Mouse (Mus musculus) heart, postnatal 36 days (tissue): ENCODE results near the gene Pdk2. TPM values are rescaled to one million over a fixed set of nuclear protein-coding genes. Genes with fewer than 3 reads are reported as not detected.

ENCODE experiments used
- DNase-seq, 2 experiments: peaks; one replicate each; pipeline ENCODE4 v3.0.0; 2021 to 2022
- intact Hi-C: fragments of 180-260 bp; cut with DNase I; formaldehyde crosslinking; loops from one replicate; pipeline ENCODE4 v1.15.1; 2025
- total RNA-seq, 2 experiments: library from RNA; stranded (reverse); gene quantifications; 2 replicates each; pipeline ENCODE4 v1.2.3; 2021

Pdk2 gene
- total RNA-seq, 2 experiments from 2014 or later: 439 to 481 TPM

- peak; percentile 75 to 76 for DNase-seq
- intact Hi-C loops: no loop called here
Observed at GRCm38 (mm10) chr11:95006525-95007219, 34.5 kb downstream of the Pdk2 start.

- no peak for DNase-seq
- intact Hi-C loops: no loop called here
Observed at GRCm38 (mm10) chr11:95006038-95006437, 35.1 kb downstream of the Pdk2 start.

- intact Hi-C loops: no loop called here
- DNase-seq: no peak
Observed at GRCm38 (mm10) chr11:95004937-95005198, 36.3 kb downstream of the Pdk2 start.

DNA sequence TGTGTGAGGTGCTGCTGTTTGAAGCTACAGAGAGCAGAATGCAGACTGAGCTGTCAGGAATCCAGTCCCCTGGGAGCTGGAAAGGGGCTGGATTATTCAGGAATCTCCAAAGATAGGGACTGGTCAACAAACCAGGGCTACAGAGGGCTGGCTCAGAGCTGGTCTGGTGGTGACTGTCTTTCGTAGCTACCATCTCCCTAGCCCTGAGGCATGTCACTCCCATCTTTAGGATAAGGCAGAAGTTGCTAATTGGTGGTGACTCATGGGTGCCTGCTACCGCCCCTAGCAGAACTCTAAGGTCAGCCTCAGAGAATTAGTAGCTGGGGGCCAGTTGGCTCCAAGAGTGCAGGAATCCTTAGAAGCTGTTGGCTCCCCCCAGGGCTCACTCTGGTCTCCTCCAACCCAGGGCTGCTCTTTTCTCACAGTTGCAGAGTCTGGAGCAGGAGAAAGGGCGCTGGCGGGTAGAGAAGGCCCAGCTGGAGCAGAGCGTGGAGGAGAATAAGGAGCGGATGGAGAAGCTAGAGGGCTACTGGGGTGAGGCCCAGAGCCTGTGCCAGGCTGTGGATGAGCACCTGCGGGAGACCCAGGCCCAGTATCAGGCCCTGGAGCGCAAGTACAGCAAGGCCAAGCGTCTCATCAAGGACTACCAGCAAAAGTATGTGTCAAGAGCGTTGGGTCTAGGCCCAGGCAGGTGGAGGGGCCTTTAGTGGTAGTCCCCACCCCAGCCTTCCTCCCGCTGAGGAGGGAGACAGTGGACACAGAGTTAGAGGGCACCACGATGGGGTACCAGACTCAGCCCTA is 36.8 kb downstream of the Pdk2 start:
- peak in 1 of 2 experiments; percentile 21 for DNase-seq
- intact Hi-C loops: no loop called here

- intact Hi-C loops: no loop called here
Observed at GRCm38 (mm10) chr11:95002705-95003104, 38.4 kb downstream of the Pdk2 start.

GRCm38 (mm10) chr11:95001584-95002347 is 39.4 kb downstream of the Pdk2 start:
- DNase-seq: no peak
- intact Hi-C loops: loop anchor here (1.0 to 2.0 kb wide), 2 partner anchors 23 to 63 kb away; no protein-coding TSS in a partner anchor

More at GRCm38 (mm10) chr11:95002705-95003104, 38.4 kb downstream of the Pdk2 start:
- no peak for DNase-seq

DNA sequence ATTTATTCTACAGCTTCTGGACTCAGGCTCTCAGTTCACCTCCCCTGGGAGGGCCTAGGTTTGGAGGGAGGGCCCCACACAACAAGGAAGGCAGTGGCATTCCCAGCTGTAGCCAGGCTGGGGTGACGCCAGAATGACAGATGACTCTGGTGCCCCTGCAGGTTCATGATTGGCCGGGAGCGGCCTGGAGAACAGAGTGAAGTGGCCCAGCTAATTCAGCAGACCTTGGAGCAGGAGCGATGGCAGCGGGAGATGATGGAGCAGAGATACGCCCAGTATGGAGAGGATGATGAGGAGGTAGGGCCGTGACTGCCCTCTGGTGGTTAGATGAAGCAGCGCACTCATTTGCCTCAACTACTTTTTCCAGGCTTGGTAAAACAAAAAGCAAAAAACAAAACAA is 40.1 kb downstream of the Pdk2 start:
- peak; percentile 72 to 79 for DNase-seq
- intact Hi-C loops: loop anchor here (1.0 to 2.0 kb wide), 2 partner anchors 23 to 62 kb away; no protein-coding TSS in a partner anchor

GRCm38 (mm10) chr11:95000548-95000947 is 40.6 kb downstream of the Pdk2 start:
- intact Hi-C loops: loop anchor here (2.0 kb wide), 1 partner anchor 62 kb away; no protein-coding TSS in a partner anchor
- peak in 1 of 2 experiments; percentile 45 for DNase-seq

DNA sequence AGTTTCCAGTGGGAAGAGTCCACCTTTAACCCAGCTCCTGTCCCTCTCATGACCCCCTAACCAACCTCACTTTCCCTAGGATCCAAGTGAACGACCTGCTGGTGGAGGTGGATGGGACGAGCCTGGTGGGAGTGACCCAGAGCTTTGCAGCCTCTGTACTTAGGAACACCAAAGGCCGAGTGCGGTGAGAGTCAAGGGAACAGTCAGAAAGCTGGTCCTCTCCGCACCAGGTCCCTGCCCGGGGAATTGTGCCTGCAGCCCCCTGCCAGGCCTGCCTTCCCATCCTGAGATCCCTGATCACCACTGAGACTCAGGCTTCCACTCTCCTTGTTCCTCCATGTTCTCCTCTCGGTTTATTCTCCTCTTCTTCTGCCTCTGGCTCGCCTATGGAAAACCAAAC is 41.0 kb downstream of the Pdk2 start:
- no peak for DNase-seq
- intact Hi-C loops: loop anchor here (2.0 kb wide), 1 partner anchor 61 kb away; no protein-coding TSS in a partner anchor

DNA sequence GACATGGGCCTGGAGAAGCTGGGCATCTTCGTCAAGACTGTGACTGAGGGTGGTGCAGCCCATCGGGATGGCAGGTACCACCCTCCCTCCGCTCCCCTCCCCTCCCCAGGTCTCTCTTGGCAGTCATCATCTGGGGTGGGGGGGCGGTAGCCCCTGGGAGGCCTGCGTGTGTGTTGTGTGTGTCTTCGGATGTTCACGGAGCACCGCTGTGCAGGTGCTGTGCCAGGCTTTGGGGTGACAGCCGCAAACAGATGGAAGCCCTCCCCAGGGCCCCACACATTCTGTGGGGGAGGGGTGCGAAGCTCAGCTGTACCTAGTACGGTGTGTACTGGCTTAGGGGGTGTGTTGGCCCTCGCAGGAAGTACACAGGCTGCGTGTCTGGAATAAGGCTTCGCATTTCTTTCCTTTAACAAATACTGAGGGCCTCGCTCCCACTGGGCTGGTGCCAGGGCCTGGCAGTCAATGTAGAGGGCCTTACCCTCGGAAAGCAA is 43.1 kb downstream of the Pdk2 start:
- DNase-seq: no peak
- intact Hi-C loops: no loop called here

DNA sequence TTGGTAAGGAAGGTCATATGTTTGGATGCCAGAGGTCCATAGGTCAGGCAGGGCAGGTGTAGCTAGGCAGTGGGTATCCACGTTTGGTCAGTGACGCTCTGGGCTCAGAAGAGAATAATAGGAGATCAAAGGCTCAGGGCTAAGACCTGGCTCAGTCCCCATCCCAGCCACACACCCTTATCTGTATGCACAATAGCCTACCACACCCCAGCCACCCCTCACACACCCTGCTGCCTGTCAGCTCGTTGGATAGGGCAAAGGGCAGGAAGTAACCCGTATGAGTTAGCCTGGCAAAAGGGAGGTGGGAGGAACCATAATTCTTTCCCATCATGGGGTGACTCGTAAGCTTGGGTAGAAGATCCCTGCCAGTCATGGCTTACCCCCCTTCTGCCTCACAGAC is 43.6 kb downstream of the Pdk2 start:
- intact Hi-C loops: no loop called here

DNA sequence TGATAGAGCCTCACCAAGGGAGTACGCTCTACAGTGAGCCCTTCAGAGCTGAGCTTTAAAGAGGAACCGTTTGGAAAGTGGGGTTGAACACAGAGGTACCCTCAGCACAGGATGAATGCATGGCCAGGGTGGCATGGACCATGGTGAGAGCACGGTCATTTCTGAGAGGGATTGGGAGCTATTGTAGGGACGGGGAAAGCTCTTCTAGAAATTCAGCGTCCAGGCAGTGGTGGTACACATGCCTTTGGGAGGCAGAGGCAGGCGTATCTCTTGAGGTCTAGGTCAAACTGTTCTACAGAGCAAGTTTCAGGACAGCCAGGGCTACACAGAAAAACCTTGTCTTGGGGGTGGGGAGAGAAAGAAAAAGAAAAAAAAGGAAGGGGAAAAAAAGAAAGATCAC is 44.2 kb downstream of the Pdk2 start:
- intact Hi-C loops: no loop called here
- no peak for DNase-seq

More for the DNA sequence above, 43.6 kb downstream of the Pdk2 start:
- DNase-seq: no peak

GRCm38 (mm10) chr11:94996101-94996500 is 45.1 kb downstream of the Pdk2 start:
- intact Hi-C loops: no loop called here
- DNase-seq: no peak

DNA sequence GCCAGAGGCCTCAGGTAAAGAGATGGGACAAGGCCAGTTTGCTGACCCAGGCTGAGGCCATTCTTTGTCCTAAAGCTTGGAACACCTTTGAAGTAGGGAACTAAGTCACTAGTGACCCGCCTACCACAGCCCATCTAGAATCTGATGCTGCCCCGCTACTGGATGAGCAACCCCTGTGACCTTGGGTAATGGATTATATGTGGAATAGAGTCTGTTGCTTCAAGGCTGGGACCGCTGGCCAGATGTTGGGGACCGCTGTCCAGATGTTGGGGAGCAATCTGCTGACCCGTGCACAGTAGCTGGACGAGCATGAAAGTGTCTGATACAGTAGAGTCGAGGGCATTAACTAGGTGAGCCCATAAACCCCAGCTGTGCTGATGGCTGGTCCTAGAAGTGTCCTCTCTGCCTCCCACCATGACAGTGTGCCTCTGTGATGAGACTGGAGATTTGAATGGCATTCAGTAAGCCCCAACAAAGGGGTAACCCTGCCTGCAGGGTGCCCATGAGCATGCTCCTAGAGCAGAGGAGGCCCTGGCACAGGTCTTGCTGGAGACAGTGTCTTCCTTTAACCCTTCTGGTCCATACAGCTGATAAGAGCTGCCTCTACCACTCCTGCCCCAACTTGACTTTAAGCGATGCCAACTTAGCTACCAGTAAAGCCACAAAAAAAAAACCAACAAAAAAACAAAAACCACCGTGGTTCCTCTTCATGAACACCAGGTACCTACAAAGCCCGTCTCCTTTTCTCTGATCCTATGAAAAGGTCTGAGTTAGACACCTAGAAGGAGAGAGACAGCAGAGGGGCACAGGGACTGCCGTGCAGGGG is 46.0 kb downstream of the Pdk2 start:
- intact Hi-C loops: no loop called here
- DNase-seq: no peak

DNA sequence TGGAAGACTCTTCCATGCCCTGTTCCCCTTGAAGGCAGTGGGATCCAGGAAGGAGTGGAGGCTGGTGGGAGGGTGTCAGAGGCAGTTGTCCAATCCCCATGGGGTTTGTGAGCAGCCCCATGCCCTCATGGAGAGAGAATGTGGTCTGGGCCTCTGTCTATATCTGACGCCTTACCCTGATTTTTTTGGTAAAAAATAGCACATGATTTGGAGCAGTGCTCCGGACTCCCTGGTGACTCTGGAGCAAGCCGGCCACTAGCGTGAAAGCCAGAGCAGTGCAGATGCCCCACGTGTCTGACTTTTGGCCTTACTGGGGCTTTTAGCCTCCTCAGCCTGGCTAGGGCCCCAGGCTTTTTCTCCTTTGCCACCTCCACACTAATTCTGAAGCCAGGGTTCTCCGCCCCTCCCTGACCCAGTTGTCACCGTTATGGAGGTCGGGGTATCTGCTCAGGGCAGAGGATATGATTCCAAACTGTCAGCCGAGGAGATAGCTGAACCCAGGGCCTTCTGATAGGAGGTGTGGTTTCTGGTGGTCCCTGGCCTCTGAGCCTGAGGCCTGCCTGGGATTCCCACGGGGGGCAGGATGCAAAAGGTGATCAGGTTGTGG is 46.8 kb downstream of the Pdk2 start:
- intact Hi-C loops: no loop called here
- no peak for DNase-seq

DNA sequence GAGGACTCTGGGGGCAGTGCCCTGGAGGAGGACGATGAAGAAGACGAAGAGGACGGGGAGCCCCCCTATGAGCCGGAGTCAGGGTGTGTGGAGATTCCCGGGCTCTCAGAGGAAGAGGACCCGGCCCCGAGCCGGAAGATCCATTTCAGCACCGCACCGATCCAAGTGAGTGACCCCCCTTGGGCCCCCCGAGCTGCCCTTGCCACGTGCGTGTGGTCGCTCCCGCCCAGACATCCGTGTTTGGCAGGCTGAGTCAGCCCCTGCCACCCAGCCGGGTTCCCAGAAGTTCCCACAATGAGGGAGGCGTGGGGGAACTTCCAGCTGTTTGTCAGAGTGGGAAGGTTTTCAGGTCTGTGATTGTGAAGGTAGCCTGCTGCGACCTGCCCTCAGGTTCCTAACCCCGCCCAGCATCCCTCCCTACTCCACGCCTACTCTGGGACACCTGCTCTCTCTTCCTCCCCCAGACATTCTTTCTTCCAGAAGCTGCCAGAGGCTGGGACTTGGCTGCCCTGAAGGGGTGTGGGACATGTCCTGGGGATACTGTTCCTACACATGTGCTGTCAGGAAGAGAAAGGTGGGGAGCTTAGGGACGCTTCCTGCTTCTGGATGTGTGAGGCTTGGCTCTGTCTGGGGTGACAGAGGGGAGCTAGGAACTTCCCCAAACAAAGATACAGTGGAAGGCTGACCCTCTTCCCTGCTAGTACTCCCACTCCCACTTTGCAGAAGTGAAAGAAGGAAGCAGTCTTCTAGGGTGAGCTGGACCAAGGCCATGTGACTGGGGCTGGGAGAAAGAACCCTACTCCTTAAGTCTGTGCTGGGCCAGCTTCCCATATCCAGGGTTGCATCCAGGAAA is 48.2 kb downstream of the Pdk2 start:
- intact Hi-C loops: no loop called here

DNA sequence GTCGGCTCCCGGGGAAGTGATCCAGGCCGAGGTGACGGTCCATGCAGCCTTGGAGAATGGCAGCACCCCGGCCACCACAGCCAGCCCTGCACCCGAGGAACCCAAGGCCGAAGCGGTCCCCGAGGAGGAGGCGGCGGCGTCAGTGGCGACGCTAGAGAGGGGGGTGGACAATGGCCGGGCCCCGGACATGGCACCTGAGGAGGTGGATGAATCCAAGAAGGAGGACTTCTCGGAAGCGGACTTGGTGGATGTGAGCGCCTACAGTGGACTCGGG is 48.7 kb downstream of the Pdk2 start:
- intact Hi-C loops: no loop called here
- no peak for DNase-seq

More for the DNA sequence above, 48.2 kb downstream of the Pdk2 start:
- peak in 1 of 2 experiments; percentile 67 for DNase-seq

GRCm38 (mm10) chr11:94991641-94992479 is 49.3 kb downstream of the Pdk2 start:
- DNase-seq: peak; percentile 69 to 78
- intact Hi-C loops: no loop called here
